Mouse (Mus musculus) hindlimb bud, embryonic 11.5 days (tissue): ENCODE measurements around the gene Lrit2.

Experiments used
- DNase-seq: peaks from one replicate; pipeline ENCODE4 v3.0.0-alpha.2; 2012; ENCODE audit warnings: low read depth, low spot score; ENCODE audit errors: extremely low spot score

Lrit2 gene

GRCm38 (mm10) chr14:37110456-37110855 is 42.7 kb downstream of the Lrit2 start:
- DNase-seq = no peak

DNA sequence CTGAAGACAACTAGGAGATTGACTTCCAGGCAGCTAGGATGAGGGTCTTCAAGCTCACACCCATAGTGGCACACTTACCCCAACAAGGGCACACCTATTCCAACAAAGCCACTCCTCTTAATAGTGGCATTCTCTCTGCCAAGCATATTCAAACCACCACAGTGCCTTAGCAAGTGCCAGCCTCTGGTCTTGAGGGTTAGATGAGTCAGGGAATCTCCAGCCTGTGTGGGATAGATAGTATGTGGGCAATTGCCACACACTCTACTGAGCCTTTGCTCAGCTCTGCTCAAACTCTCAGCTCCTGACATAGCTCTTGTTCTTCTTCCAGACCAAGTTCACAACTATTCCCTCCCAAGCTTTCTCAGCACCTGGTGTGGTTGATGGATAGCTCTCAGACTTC is 43.6 kb downstream of the Lrit2 start:
- DNase-seq = no peak

GRCm38 (mm10) chr14:37112931-37113330 is 45.2 kb downstream of the Lrit2 start:
- DNase-seq = no peak

- DNase-seq = no peak
Measured at GRCm38 (mm10) chr14:37113922-37114321, 46.2 kb downstream of the Lrit2 start, which contains the start of gene 2610528A11Rik. 2610528A11Rik (minus strand) TSS chr14:37114022.

- no peak for DNase-seq
Measured at GRCm38 (mm10) chr14:37119233-37119632, 51.5 kb downstream of the Lrit2 start.
